Mouse (Mus musculus): ENCODE measurements around the gene Zfp94.

Gene Zfp94

GRCm38 (mm10) chr7:24318942-24319341, 2.5 kb upstream of the Zfp94 start:
- DNase-seq (ENCODE audit: low read depth, low spot score): no peak

GRCm38 (mm10) chr7:24315726-24316566, 520 bp downstream of the Zfp94 start:
- no peak for DNase-seq (ENCODE audit: low read depth, low spot score)

- peak; percentile 36 for DNase-seq (ENCODE audit: low read depth, low spot score)
These were observed 15.6 kb downstream of the Zfp94 start, which contains the start of gene Zfp61 for GRCm38 (mm10) chr7:24300771-24301282. Gene Zfp61, minus strand, starts transcription at chr7:24301232.

- DNase-seq (ENCODE audit: low read depth, low spot score): no peak
These were observed 16.5 kb downstream of the Zfp94 start for GRCm38 (mm10) chr7:24299823-24300481.

- DNase-seq (ENCODE audit: low read depth, low spot score): peak; percentile 53
These were observed 17.3 kb downstream of the Zfp94 start for GRCm38 (mm10) chr7:24298973-24299708.

- no peak for DNase-seq (ENCODE audit: low read depth, low spot score)
These were observed 17.9 kb downstream of the Zfp94 start for GRCm38 (mm10) chr7:24298635-24298972.

- DNase-seq (ENCODE audit: low read depth, low spot score): no peak
These were observed 18.9 kb downstream of the Zfp94 start for GRCm38 (mm10) chr7:24297361-24298095.

GRCm38 (mm10) chr7:24296386-24296785, 20.1 kb downstream of the Zfp94 start:
- DNase-seq (ENCODE audit: low read depth, low spot score): no peak

- no peak for DNase-seq (ENCODE audit: low read depth, low spot score)
These were observed 21.1 kb downstream of the Zfp94 start for GRCm38 (mm10) chr7:24295376-24295775.

- DNase-seq (ENCODE audit: low read depth, low spot score): no peak
These were observed 21.7 kb downstream of the Zfp94 start for GRCm38 (mm10) chr7:24294763-24295162.

- DNase-seq (ENCODE audit: low read depth, low spot score): no peak
These were observed 23.2 kb downstream of the Zfp94 start for GRCm38 (mm10) chr7:24293061-24293851.

GRCm38 (mm10) chr7:24291387-24292090, 24.9 kb downstream of the Zfp94 start:
- no peak for DNase-seq (ENCODE audit: low read depth, low spot score)

GRCm38 (mm10) chr7:24290106-24290693, 26.3 kb downstream of the Zfp94 start:
- DNase-seq (ENCODE audit: low read depth, low spot score): no peak

- no peak for DNase-seq (ENCODE audit: low read depth, low spot score)
These were observed 28.0 kb downstream of the Zfp94 start for GRCm38 (mm10) chr7:24288512-24288911.

- no peak for DNase-seq (ENCODE audit: low read depth, low spot score)
These were observed 28.8 kb downstream of the Zfp94 start for GRCm38 (mm10) chr7:24287670-24288069.

GRCm38 (mm10) chr7:24286916-24287315, 29.6 kb downstream of the Zfp94 start:
- DNase-seq (ENCODE audit: low read depth, low spot score): no peak

- no peak for DNase-seq (ENCODE audit: low read depth, low spot score)
These were observed 30.4 kb downstream of the Zfp94 start for GRCm38 (mm10) chr7:24286090-24286489.

GRCm38 (mm10) chr7:24280858-24281145, 35.7 kb downstream of the Zfp94 start:
- no peak for DNase-seq (ENCODE audit: low read depth, low spot score)

- DNase-seq (ENCODE audit: low read depth, low spot score): no peak
These were observed 36.2 kb downstream of the Zfp94 start for GRCm38 (mm10) chr7:24280031-24280857.

Measured in skeletal muscle tissue, adult 2 months (tissue).